Mouse (Mus musculus) spleen, postnatal 4 days (tissue): ENCODE results near the gene Tex2.
A peak's percentile ranks its signal among the peaks of the same experiment; 100 is the strongest.
"Not testable (repeated sequence)": the region's sequence is repeated elsewhere in the genome, so short reads cannot be mapped to it uniquely, and the experiment has no call there.

Source experiments
- DNase-seq, 2 experiments: peaks; one replicate each; pipeline ENCODE4 v3.0.0; 2022; ENCODE audit warnings: low spot score in 2 of 2

The Tex2 gene

DNA sequence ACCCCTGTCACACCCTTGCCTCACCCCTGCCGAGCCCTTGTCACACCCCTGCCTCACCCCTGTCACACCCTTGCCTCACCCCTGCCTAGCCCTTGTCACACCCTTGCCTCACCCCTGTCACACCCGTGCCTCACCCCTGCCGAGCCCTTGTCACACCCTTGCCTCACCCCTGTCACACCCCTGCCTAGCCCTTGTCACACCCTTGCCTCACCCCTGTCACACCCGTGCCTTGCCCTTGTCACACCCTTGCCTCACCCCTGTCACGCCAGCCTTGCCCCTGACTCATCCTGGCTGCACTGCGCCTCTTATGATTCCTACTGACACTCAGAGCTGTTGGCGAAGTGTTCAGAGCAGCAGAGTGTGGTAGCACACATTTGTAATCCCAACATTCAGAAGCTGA is 105.6 kb downstream of the Tex2 start:
- DNase-seq, result no peak

DNA sequence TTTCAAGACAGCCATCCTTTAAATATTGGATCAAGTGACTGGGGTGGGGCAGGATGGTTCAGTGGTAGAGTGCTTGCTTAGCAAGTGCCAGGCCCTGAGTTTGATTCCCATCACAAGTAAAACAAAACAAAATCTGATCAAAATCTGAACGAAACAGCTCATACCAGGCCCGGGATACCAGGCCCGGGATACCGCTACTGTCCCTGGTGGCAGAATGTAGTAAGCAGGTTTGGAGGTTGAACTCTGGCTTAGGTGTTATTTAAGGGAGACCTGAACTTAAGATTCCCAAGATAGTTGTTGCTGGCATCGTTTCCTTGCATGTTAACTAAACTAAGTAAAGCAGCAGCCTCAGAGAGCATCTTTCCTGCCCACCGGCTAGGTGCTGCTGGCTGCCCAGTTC is 107.0 kb downstream of the Tex2 start:
- no peak for DNase-seq

DNA sequence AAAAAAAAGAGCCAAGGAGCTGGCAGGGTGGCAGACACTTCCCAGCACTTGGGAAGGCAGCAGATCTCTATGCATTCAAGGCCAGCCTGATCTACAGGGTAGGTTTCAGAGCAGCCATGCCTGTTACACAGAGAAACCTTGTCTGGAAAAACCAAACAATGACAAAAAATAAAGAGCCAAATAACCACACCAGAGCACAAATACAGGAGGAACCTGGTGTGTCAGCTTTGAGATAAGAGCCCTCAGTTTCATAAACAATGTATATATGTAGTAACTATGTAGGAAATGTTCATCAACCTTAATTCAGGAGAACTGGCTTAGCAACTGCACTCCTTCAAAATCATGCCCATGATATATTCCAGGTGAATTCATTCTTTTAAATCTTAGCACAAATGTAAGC is 109.1 kb downstream of the Tex2 start:
- no peak for DNase-seq

DNA sequence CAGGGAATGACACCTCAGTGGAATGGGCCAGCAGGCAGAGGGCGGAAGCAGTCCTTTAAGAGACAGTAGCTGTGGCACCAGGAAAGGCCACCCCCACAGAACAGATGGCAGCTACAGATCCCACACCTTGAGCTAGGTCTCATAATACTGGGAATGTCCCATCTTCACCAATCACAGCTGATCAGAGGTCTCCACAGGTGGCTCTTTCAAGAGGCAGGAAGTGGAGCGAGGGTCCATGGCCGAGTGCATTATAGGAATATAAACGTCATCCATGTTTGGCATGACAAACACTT is 109.9 kb downstream of the Tex2 start:
- DNase-seq, result no peak

DNA sequence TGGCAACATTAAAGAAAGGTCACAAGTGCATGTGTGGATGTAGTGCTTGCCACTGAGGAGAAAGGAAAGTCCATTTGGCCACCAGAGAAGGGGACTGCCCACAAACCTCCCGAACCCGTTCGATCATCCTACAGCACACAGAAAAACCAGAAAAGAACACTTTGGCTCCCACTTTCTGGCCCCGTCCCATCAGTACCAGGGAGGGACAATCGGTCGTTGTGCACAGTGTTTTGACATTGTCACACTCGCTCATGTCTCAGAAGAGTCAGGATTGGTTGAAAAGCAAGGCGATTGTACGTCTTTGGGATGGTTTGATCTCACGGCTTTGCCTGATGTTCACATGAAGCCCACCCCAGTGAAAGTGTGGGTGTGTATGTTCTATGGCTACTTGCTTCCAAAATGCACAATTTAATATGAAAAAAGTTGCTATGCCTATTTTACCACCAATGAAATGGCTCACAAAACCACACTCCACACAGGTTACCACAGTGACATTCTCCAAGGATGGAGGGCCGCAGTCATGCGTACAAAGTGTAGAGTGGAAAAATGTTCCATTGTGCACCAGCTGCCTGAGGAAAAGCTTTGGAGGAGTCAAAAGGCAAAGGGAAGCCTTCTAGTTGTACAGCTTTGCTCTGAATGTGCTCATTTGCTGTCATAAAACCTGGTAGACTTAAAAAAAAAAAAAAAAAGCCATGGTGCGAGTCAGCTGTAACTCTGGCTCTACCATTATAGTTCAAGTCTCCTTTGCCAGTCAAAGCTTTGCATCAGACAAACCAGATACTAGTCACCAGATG is 110.4 kb downstream of the Tex2 start:
- DNase-seq, result no peak

GRCm38 (mm10) chr11:106502159-106502505 is 111.1 kb downstream of the Tex2 start:
- DNase-seq, result no peak

DNA sequence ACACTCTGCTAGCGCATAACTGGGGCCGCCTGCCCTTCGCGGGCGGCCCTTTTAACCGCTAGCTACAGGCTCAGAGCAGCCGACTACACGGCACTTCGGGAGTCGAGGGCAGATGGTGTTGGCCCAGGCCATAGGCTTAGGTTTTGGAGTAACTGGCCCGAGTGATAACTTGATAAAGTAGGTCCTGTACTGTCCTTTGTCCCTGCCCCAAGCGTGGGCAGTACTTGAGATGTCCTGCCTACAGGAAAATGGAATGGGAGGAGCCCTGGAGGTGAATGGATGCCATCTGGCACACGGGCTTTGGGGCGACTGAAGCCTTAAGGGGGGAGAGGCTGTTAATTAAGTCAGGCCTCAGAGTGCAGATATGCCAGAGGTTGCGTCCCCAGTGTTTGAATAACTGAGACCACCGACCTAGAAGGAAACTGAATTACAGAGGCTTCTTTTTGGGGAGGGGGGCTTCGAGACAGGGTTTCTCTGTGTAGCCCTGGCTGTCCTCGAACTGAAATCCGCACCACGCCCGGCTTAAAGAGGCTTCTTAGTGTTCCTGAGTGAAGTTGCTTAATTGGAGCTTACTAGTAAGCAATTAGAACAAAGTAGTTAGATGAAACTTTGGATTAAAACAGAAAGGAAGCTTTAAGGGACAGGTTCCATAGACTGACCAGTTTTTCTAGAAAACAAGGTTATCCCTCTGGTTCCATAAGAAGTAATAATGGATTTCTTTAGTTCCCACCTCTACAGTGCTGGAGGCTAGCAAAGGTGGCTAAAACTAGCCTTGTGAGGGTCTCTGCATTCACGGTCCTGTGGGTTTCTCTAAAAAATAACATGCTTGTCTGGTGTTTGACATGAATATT is 111.7 kb downstream of the Tex2 start:
- DNase-seq, result peak; percentile 45 to 78

- DNase-seq, result peak; percentile 91 to 93
Measured at GRCm38 (mm10) chr11:106500393-106501307, 112.6 kb downstream of the Tex2 start.

GRCm38 (mm10) chr11:106498739-106499379 is 114.4 kb downstream of the Tex2 start:
- DNase-seq, result no peak

- DNase-seq, result no peak
Measured at GRCm38 (mm10) chr11:106497926-106498325, 115.3 kb downstream of the Tex2 start.

GRCm38 (mm10) chr11:106497009-106497408 is 116.2 kb downstream of the Tex2 start:
- DNase-seq, result not testable (repeated sequence)

DNA sequence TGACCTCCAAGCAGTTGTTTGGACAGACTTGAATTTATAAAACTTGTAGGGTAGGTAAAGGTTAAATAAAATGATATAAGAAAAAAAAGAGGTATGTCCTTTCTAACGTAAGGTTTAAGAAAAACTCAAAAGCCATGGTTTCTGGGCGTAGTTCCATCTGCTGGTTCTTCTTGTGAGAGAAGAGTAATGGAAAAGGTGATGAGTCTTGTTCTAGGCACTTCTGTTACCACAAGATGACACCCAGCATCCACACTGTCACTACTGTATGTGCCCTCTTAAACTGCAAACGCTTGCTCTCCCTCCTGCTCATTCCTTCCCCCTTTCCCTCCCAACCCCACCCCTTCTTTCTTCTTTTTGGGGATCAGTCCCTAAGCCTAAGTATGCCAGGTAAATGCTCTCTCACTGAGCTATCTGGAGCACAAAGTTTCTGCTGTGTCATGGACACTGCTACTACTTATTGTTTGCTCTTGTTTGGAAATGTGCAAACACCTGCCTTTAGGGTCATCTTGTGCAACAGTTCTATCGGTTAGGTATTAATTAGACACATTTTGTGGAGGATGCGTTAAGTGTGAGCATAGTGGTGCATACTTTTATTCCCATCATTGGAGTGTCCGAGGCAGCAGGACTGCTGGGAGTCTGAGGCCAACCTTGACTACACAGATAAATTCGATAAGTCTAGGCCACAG is 120.1 kb downstream of the Tex2 start:
- no peak for DNase-seq

- peak in 1 of 2 experiments; percentile 39 for DNase-seq
Measured at GRCm38 (mm10) chr11:106491393-106491792, 121.8 kb downstream of the Tex2 start.

GRCm38 (mm10) chr11:106490600-106490999 is 122.6 kb downstream of the Tex2 start:
- not testable (repeated sequence) for DNase-seq

GRCm38 (mm10) chr11:106490057-106490456 is 123.2 kb downstream of the Tex2 start:
- no peak for DNase-seq

DNA sequence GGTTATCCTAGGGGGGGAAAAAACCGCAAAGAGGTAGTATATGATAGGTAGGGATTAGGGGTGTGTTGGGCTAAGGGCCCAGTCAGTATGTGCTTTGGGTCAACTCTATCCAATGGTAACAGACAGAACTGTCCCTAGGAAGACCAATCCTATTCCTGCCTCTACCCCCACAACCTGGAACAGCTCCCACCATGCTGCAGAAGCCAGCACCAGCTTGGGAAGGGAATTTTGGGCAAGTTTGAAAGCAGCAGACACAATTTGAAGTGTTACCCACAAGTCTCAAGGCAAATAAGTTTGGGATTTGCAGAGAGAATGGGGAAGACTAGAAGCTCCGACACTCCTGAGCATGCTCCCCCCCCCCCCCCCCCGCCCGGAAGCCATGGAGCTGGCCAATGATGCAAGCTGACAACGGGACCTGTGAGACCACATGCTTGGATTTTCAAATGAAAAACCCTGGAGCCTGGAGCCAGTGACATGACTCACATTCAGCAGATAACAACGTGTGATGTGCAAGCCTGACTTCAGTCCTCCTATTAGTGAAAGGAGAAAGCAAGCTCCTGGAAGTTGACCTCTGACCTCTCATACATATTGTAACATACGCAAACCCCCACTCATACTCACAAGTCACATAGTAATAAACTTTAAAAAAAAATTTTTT is 124.1 kb downstream of the Tex2 start:
- no peak for DNase-seq

DNA sequence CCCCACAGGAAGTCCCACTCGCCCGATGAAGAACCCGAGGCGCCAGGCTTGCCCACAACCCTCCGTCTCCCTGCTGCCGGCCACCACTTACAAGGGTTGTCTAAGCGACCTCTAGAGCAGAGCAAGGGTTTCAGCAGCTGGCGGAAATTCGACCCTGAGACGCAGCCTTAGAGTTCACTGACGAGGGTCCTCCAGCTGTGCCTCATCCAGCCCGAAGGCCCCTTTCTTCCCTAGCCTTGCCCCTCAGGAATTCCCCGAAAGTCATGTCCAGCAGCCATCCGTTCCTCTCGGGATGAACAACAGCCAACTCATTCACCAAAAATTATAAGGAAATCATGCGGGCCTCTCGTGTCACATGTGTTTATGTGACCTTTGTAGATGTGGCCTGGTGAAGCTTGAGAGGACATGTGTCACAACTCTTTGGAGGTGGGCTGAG is 125.1 kb downstream of the Tex2 start:
- no peak for DNase-seq

DNA sequence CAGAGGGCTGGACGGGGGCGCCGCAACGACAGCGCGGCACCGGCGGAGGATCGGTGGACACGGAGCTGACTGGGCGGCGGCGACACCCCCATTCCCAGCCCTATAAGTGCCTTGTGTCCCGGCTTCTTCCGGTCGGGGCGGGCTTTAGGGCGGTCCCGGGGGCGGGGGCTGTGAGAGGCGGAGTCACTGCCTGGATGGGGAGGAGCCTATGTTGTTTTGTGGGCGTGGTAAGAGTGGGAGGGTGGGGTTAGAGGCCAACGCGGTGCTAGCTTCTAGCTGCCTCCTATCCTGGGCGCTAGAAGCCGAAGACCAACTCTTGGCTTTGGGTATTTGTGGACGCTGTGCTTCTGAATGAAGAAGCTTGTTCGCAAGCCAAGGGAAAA is 125.5 kb downstream of the Tex2 start, which contains the start of gene Ern1:
TSS of gene Ern1 (minus strand) at position 120 of the 383 bp plus-strand sequence.
- peak; percentile 97 to 98 for DNase-seq

DNA sequence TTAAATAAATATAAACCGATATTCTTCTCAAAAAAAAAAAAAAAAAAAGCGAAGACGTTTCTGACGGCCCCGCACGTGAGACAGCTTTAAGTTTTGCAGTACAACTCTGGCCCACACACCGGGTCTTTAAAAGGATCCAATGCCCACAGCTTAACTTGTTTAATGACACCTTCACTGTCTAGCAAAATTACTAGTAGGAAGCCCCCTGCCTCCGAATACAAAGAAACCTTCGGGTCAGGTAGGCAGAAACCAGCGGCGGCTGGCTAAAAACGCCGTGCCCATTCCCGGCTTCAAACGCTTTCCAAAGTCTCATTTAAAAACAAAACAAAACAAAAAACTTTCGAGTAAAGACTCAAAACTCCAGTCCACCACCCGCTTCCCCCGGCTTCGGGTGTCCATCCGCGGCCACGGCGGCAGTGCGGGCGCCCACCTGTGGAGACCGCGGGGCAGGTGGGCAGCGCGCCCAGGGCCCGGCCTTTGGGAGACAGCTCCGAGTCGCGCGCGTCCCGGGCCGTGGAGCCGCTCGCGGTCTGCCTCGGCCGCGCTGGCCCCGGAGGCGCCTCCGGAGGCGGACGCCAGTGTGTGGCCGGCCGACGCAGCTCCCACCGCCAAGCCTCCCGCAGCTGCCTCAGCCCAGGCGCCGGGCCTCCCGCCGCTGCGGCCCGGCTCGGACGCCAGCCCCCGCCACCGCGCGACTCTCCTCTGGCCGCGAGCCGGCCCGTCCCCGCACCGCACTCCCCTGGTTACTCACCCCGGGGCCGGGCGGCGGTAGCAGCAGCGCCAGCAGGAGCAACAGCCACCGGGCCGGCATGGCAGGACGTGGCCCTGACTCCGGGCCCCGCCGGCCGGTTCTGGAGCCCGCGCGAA is 126.1 kb downstream of the Tex2 start:
- DNase-seq, result peak in 1 of 2 experiments; percentile 80
